Mouse (Mus musculus) heart, adult 2 months (tissue): Measurements from ENCODE around the gene Arid1a.

Experiments
- CTCF ChIP-seq: fragments of 200-600 bp; IDR thresholded peaks from 2 replicates; pipeline ENCODE4 v1.8.1; 2022; ENCODE audit warnings: antibody characterized with exemption, mild to moderate bottlenecking, moderate library complexity
- POLR2A ChIP-seq: fragments of 200-500 bp; IDR thresholded peaks from 2 replicates; pipeline ENCODE4 v1.6.1; 2011; ENCODE audit warnings: mild to moderate bottlenecking, low read depth, low read length, control low read depth; ENCODE audit not compliant: insufficient read depth

GRCm38 (mm10) chr4:133750184-133750775, 6.3 kb downstream of the Arid1a start:
- TF ChIP-seq POLR2A: no peak
- no peak for TF ChIP-seq CTCF
